Mouse (Mus musculus) hindbrain, embryonic 11.5 days (tissue): ENCODE results near the gene Zbtb26. TPM values are rescaled to one million over a fixed set of nuclear protein-coding genes. Genes with fewer than 3 reads are reported as not detected.

Experiments
- ATAC-seq: fragments of 200-750 bp; cut with Nextera tagmentation; 2 replicates; pipeline ENCODE4 v1.8.0; 2017; ENCODE audit warnings: mild to moderate bottlenecking, moderate TSS enrichment, moderate library complexity; ENCODE audit not compliant: low FRiP score
- DNase-seq: peaks from one replicate; pipeline ENCODE4 v3.0.0-alpha.2; 2015; ENCODE audit warnings: low spot score
- H3K27ac ChIP-seq: fragments of 300-500 bp; sonication (generic); 2 replicates; pipeline ENCODE4 v1.5.1; 2014; ENCODE audit warnings: mild to moderate bottlenecking, low read depth, low read length
- H3K27me3 ChIP-seq: fragments of 300-500 bp; sonication (generic); 2 replicates; pipeline ENCODE4 v1.6.1; 2014; ENCODE audit warnings: mild to moderate bottlenecking, low read length, moderate library complexity, mixed read lengths; ENCODE audit not compliant: control insufficient read depth, insufficient read depth
- H3K36me3 ChIP-seq: fragments of 300-500 bp; sonication (generic); 2 replicates; pipeline ENCODE4 v1.6.1; 2014; ENCODE audit warnings: mild to moderate bottlenecking, low read length, moderate library complexity, mixed read lengths; ENCODE audit not compliant: control insufficient read depth, insufficient read depth
- H3K4me1 ChIP-seq: fragments of 300-500 bp; sonication (generic); replicated peaks from 2 replicates; pipeline ENCODE4 v1.6.1; 2014; ENCODE audit warnings: low read length, mixed read lengths; ENCODE audit not compliant: control insufficient read depth, insufficient read depth
- H3K4me2 ChIP-seq: fragments of 300-500 bp; sonication (generic); replicated peaks from 2 replicates; pipeline ENCODE4 v1.6.1; 2014; ENCODE audit warnings: mild to moderate bottlenecking, low read depth, low read length
- H3K4me3 ChIP-seq: fragments of 300-500 bp; sonication (generic); 2 replicates; pipeline ENCODE4 v1.5.1; 2014; ENCODE audit warnings: low read depth, low read length
- H3K9ac ChIP-seq: fragments of 300-500 bp; sonication (generic); 2 replicates; pipeline ENCODE4 v1.6.1; 2014; ENCODE audit warnings: low read depth, low read length
- H3K9me3 ChIP-seq: fragments of 300-500 bp; sonication (generic); 2 replicates; pipeline ENCODE4 v1.6.1; 2016; ENCODE audit warnings: low read length; ENCODE audit not compliant: control insufficient read depth
- WGBS: fragments of 180-500 bp; shearing (Covaris S2); extraction: QIAGEN DNeasy Blood & Tissue Kit; methylation state at CpG from one replicate; pipeline ENCODE4 v1.1.7; 2014; 5-methylcytosine and 5-hydroxymethylcytosine counted together
- polyA plus RNA-seq: library from polyadenylated mRNA; unstranded; fragments of >200 nt; fragmentation: Nextera tagmentation; extraction: Ambion mirVana; gene quantifications from 2 replicates; pipeline ENCODE4 v1.2.1, GENCODE M21; 2014

Zbtb26 gene
- polyA plus RNA-seq, 1 experiment from 2014 or later, result 13.6 TPM

DNA sequence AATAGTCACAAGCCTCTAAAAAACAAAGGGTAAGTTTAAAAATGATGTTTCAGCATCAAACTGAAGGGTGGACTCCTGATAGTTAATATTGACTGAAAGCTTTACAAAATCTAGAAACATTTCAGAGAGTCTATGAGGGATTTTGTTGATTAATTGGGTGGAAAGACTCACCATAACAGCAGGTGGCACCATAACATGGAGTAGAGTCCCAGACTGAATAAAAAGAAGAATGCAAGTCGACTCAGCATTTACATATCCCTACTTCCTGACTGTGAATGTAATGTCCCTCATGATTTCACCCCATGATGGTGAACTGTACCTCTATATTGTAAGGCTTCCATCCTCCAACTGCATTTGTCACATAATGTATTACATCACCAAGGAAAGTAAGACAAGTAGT is 47.4 kb downstream of the Zbtb26 start:
- DNase-seq, result no peak
- no peak overlapping the region for H3K4me3 ChIP-seq
- H3K27me3 ChIP-seq, result no peaks in the 10 kb centered on the region
- no peak overlapping the region for H3K4me2 ChIP-seq
- no peaks in the 10 kb centered on the region for H3K9me3 ChIP-seq
- 76% methylated on average over 1 of the region's 1 CpGs for WGBS
- no peak for ATAC-seq
- no peak overlapping the region for H3K9ac ChIP-seq
- H3K36me3 ChIP-seq, result peaks cover 4% of the 10 kb centered on the region; the same call in 1 of the 2 replicates
- no peaks in the 10 kb centered on the region for H3K4me1 ChIP-seq
- H3K27ac ChIP-seq, result no peak overlapping the region

DNA sequence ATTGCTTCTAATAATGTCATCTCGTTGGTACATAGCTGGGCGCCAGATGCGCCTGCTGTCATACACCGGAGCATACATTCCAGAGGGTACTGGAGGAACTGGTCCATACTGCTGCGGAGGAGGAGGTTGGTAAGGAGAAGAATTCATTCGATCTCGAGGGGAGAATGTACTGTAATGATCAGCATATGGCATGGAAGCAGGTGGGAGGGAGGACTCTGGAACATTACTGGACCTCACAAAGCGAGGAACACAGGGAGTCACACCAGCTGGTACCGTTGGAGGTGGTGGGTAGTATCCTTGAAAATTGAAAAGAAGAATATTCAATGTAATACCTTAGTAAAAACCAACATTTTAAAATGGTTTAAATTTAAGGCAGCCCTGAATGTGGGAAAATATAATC is 60.0 kb downstream of the Zbtb26 start:
- DNase-seq (no peak), ATAC-seq (no peak)
- no peak overlapping the region for H3K27ac ChIP-seq
- no peaks in the 10 kb centered on the region for H3K27me3 ChIP-seq
- peaks cover 2% of the 10 kb centered on the region; the same call in 1 of the 2 replicates for H3K36me3 ChIP-seq
- no peaks in the 10 kb centered on the region for H3K4me1 ChIP-seq
- 97% methylated on average over 9 of the region's 9 CpGs for WGBS
- H3K9ac ChIP-seq, result no peak overlapping the region
- no peak overlapping the region for H3K4me2 ChIP-seq
- H3K9me3 ChIP-seq, result no peaks in the 10 kb centered on the region
- H3K4me3 ChIP-seq, result no peak overlapping the region

Other genes with a start within 250 kb of the Zbtb26 start
- gene Olfr366, start 231.6 kb downstream of the Zbtb26 start, polyA plus RNA-seq, result not detected in 2 replicates
- not detected in 2 replicates for gene Olfr368, start 116.6 kb downstream of the Zbtb26 start, polyA plus RNA-seq
- gene Pdcl, start 83.8 kb downstream of the Zbtb26 start, polyA plus RNA-seq, result 76.5 and 83.5 TPM in 2 replicates
- 22.7 and 33.4 TPM in 2 replicates for gene Rc3h2, start 20.2 kb downstream of the Zbtb26 start, polyA plus RNA-seq
- gene Zbtb6, start within 50 bp of the Zbtb26 start, polyA plus RNA-seq, result 6.4 and 7.2 TPM in 2 replicates
- gene Rabgap1, start 144 bp upstream of the Zbtb26 start, polyA plus RNA-seq, result 51.3 and 86.2 TPM in 2 replicates
- gene Gpr21, start 73.2 kb upstream of the Zbtb26 start, polyA plus RNA-seq, result 3.2 and 3.9 TPM in 2 replicates